Mouse (Mus musculus) erythroblast, adult 5-6 weeks (primary cell): Measurements from ENCODE around the gene Gstp1. TPM values are rescaled to one million over a fixed set of nuclear protein-coding genes. Genes with fewer than 3 reads are reported as not detected.
"Not testable (repeated sequence)": the region's sequence is repeated elsewhere in the genome, so short reads cannot be mapped to it uniquely, and the experiment has no call there.

Experiments used
- ATAC-seq: replicated peaks from 2 replicates; pipeline ENCODE4 v1.8.0; 2016; ENCODE audit warnings: moderate number of reproducible peaks, mild to moderate bottlenecking, moderate TSS enrichment, inconsistent platforms; ENCODE audit not compliant: poor library complexity, low FRiP score, severe bottlenecking
- total RNA-seq, 2 experiments: library from RNA; stranded (forward) in 1 of 2; stranded (reverse) in 1 of 2; fragments of 150-400 nt in 1 of 2; fragments of 200-764, 138-1000 nt in 1 of 2; gene quantifications; 2 replicates each; pipeline versions ENCODE4 v1.2.3 to v1.2.4; 2015 to 2017; ENCODE audit warnings: low replicate concordance in 2 of 2

Gstp1 gene
- total RNA-seq (2015; ENCODE audit: low replicate concordance) (79.2 and 134 TPM in 2 replicates), total RNA-seq (2017; ENCODE audit: low replicate concordance) (15.5 and 40.6 TPM in 2 replicates)

DNA sequence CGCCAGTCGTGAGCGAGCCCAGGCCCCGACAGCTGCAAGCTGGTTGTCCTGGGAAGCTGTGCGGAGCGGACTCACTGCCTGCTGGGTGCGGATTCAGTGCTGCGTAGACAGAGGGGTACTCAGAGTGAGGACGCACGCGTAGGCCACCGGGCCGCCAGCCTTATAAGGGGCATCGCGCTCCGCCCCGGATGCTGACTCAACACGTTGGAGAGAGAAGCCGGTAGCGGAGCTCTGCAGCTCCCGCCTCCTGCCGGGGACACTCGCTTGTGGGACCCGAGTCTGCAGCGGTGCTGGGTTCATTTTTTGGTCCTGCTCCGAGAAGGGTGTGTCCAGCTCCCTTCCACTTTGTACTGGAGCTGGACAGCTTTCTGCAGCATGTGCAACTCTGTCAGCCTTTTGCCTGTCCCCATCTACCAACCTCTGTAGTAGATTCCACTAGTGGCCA is at the start of gene Gstp1:
Gene Gstp1 (minus strand): TSS at position 198 of the 445 bp plus-strand sequence.
- ATAC-seq = peak; percentile 89

DNA sequence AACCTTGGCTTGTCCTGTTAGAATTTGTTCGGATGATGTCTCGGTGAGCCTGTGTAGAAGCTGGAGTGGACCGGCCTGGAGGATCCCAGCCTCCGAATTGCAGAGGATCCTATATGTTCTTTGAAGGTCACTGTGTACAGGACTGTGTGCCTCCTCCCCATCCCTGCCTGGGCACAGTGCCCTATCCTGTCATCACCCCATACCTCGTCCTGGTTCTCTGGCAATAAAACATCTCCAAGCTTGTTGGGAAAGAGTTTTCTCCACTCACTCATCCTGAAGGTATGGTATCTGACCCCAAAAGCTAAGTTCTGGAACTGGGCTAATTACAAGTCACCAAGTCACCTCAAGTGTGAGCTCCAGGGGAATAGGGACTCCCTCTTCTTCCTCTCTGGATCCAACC is 49.3 kb upstream of the Gstp1 start:
- no peak for ATAC-seq

DNA sequence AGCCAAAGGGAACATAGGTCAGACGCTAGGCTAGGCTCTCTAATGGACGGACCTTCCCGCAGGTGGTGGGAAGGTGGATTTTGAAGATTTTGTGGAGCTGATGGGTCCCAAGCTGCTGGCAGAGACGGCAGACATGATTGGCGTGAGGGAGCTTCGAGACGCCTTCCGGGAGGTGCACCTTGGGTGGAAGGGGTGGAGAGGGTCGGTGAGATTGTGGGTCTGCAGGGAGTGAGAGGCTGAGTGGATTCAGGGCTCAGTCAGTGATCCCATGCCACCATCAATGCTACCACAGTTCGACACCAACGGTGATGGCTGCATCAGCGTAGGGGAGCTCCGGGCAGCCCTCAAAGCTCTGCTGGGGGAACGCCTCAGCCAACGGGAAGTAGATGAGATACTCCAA is 48.4 kb upstream of the Gstp1 start:
- ATAC-seq = no peak

- no peak for ATAC-seq
Observed at GRCm38 (mm10) chr19:4084984-4085383, 47.2 kb upstream of the Gstp1 start.

DNA sequence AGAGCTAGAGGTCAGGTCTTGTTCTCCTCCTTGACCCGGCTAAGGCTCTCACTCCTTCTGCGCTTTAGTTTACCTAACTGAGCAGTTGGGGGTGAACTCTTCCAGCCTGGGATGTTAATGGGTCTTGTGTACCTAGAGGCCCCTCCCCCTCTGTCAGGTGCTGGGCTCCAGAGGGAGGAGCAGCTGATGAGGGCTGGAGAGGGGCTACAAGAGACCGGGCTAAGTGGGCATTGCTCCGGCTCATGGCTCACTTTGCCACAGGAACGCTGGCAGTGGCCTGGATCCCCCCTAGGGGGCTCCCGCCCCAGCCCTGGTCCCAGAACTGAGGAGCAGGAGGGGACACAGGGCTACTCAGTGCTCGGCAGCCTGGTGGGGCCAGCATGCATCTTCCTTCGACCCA is 46.0 kb upstream of the Gstp1 start:
- ATAC-seq = no peak

DNA sequence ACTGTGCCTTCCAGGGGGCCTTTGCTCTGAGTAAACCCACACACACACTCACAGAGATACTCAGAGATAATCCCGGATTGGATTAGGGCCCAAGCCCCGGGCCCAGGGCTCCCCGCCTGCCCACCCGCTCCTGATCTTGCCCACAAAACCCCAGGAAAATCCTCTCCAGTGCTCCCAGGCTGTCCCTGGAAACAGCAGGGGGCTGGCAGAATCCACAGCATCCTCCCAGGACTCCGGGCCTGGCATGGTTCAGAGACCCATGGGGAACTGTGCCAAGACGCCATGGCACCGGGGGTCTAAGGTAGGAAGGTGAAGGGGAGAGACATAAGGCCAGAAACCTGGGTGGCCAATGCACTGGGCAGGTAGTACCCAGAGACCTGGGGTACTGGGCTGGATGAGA is 45.5 kb upstream of the Gstp1 start:
- ATAC-seq = no peak

- no peak for ATAC-seq
Observed at GRCm38 (mm10) chr19:4082219-4082965, 44.6 kb upstream of the Gstp1 start.

DNA sequence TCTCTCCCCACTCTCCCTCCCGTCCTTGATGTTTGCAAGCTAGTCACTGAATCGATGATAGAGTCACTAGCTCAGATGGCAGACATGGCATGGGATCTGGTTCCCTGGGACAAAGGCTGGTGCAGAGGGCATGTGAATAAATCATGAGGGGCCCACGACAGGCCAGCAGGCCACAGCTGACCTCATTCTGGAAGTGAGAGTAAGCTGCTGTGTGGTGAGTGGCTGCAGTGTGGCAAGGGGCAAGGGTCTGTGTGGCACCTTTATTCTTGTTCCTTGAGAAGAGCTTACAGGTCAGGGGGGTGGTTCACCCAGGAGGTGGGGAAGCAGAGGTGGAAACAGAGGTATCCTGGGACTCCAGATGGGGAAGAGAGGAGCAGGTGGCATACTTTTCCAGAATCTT is 43.6 kb upstream of the Gstp1 start, which contains the start of gene Cabp2:
Gene Cabp2 (plus strand): TSS at position 185 of the 400 bp plus-strand sequence.
- no peak for ATAC-seq

GRCm38 (mm10) chr19:4080511-4081009 is 42.8 kb upstream of the Gstp1 start:
- ATAC-seq = peak; percentile 82

- peak; percentile 66 for ATAC-seq
Observed at GRCm38 (mm10) chr19:4079594-4079993, 41.8 kb upstream of the Gstp1 start.

DNA sequence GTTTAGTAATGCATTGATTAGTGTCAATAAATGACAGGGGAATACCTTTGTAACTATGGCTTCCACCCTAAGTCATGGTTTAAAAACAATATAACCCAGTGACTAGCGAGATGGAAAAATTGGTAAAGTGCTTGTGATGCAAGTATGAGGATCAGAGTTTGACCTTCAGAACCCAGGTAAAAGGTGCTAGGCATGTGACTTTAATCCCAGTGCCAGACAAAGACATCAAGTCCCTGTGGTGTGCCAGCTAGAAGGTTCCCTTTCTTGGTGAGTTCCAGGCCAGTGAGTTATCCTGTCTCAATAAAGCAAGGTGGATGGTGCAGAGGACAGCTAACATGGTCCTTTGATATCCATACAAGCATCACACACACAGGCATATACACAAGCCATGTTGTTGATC is 37.7 kb upstream of the Gstp1 start:
- ATAC-seq = no peak

DNA sequence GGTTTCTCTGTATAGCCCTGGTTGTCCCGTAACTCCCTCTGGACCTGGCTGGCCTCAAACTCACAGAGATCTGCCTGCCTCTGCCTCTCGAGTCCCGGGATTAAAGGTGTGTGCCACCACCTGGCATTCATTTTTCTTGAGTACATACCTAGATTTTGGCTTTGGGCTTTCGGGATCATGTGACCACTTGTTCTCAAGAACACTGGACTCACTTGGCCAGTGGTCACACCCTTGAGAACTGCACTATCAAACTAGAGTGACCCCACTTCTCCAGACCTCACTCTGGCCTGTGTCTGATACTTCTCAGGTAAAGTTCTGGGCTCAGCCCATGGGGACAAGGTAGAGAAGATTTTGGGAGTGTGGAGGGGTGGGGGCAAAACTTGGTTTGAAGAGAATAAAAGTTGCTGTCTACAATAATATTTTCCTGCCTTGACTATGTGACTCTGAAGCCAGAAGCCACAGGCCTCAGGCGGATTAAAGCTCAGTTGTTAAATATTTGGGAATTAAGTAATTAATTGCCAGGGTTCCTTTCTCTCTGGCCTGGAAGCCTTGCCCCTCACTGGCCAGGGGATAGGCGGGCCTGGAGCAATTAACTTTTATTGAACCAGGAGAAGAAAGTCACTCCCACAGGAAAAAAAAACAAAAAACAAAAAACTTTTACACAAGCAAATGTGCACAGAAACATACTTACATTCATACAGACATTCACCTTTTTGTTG is 35.1 kb upstream of the Gstp1 start:
- ATAC-seq = no peak

GRCm38 (mm10) chr19:4071406-4071805 is 33.6 kb upstream of the Gstp1 start:
- no peak for ATAC-seq

DNA sequence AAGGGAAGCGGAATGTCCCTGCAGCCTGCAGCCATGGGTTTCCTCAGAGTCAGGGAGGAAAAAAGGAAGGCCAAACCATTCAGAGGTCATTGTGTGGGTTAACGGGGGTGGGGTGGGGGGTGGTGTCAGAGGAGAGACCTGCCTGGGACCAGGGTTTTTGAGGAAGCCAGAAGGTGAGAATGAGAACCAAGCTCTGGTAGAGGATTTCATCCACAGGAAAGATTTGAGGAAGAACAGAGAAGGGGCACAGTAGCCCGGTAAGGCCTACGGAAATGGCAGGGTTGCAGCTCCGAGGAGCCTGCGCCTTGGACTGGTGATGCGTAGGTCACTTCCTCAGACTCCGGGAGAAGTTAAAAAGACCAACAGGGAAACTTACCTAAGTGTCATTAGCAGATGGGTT is 33.0 kb upstream of the Gstp1 start:
- no peak for ATAC-seq

DNA sequence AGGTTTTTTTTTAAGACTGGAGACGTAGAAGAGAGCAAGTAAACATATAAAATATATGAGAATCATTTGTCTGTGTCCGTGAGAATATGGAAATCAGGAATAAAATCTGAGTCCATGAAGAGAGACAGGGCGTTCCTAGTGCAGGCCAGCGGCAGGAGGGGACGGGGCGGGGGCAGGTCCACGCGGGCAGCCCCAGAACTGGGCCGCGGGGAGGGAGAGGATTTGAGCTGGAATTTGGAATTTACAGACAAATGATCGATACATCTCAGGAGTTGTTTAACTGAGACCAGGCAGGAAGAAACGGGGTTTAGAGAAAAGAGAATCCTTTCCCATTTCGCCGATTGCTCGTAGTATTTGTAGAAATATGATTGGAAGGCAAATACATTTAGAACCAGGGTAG is 32.5 kb upstream of the Gstp1 start:
- ATAC-seq = no peak

- ATAC-seq = no peak
Observed at GRCm38 (mm10) chr19:4068717-4069410, 31.1 kb upstream of the Gstp1 start.

DNA sequence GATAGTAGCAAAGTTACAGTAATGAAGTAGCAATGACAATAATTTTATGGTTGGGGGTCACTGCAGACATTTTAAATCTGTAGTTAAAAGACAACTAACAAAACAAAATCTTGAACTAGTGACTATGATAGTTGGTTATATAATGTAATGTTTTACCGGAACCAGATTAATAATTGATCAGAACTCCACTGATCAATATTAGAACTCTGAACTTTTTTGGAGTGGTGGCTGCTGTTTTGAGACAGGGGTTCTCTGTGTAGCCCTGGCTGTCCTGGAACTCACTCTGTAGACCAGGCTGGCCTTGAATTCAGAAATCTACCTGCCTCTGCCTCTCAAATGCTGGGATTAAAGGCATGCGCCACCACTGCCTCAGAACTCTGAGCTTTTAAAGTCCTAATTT is 30.5 kb upstream of the Gstp1 start:
- not testable (repeated sequence) for ATAC-seq

- peak; percentile 60 for ATAC-seq
Observed at GRCm38 (mm10) chr19:4066877-4067276, 29.1 kb upstream of the Gstp1 start.

GRCm38 (mm10) chr19:4066280-4066679 is 28.5 kb upstream of the Gstp1 start:
- 0 out of 2 replicates have a peak, but pooled peaks have one; percentile 55 for ATAC-seq

GRCm38 (mm10) chr19:4064501-4064900 is 26.7 kb upstream of the Gstp1 start:
- ATAC-seq = not testable (repeated sequence)
